Mouse (Mus musculus): ENCODE data around the gene Mreg. TPM values are rescaled to one million over a fixed set of nuclear protein-coding genes. Genes with fewer than 3 reads are reported as not detected.

The Mreg gene
- total and polyA plus RNA-seq, 3 experiments = 50.6 to 69.8 (median 52.4) TPM

- TF ChIP-seq IRF4 (IDR thresholded peaks at IDR 0.05; ENCODE audit: low read depth, low read length) (no peak), MAFK (IDR thresholded peaks at IDR 0.05; ENCODE audit: insufficient replicate concordance, low read length) (no peak), KAT2A (IDR thresholded peaks at IDR 0.05; ENCODE audit: insufficient replicate concordance, low read length) (no peak), ELF1 (IDR thresholded peaks at IDR 0.05; ENCODE audit: low read depth, low read length) (no peak), MEF2A (IDR thresholded peaks at IDR 0.05; ENCODE audit: borderline replicate concordance, low read depth, low read length) (no peak), ZKSCAN1 (IDR thresholded peaks at IDR 0.05; ENCODE audit: borderline replicate concordance, low read depth, low read length) (no peak), NELFE (IDR thresholded peaks at IDR 0.05; ENCODE audit: low read depth, low read length) (no peak), RAD21 (IDR thresholded peaks at IDR 0.05; ENCODE audit: low read depth, low read length) (no peak), SMC3 (IDR thresholded peaks at IDR 0.05; ENCODE audit: low read depth, low read length) (no peak), USF1 (IDR thresholded peaks at IDR 0.05; ENCODE audit: low read depth, low read length) (no peak), BHLHE40 (IDR thresholded peaks at IDR 0.05; ENCODE audit: low read depth, low read length) (no peak), CHD1 (IDR thresholded peaks at IDR 0.05; ENCODE audit: low read depth, low read length) (no peak), NRF1 (IDR thresholded peaks at IDR 0.05; ENCODE audit: low read depth, low read length) (no peak)
- Histone ChIP-seq H3K9me3 (replicated peaks; ENCODE audit: low read length) (peaks cover 9% of the 10 kb centered on the region), H3K27me3 (replicated peaks) (no peaks in the 10 kb centered on the region), H3K36me3 (replicated peaks in 1 of 2; ENCODE audit: control insufficient read depth in 1 of 2, insufficient read depth in 1 of 2, low read length in 1 of 2) (peaks cover 37 to 89% of the 10 kb centered on the region in 2 experiments), H3K4me3 (replicated peaks in 1 of 3; ENCODE audit: low read depth in 2 of 3, low read length in 2 of 3, poor library complexity in 1 of 3) (no peak overlapping the region), H3K79me2 (replicated peaks; ENCODE audit: control insufficient read depth, extremely low read depth, insufficient read depth, poor library complexity, severe bottlenecking) (peaks cover 46% of the 10 kb centered on the region), H3K27ac (ENCODE audit: insufficient read depth, low read depth) (peak overlapping the region; percentile 14; the same call in 1 of the 2 replicates), H3K4me2 (ENCODE audit: insufficient read depth, low read depth, poor library complexity, severe bottlenecking) (peak overlapping the region; percentile 25; the same call in 1 of the 2 replicates), H3K4me1 (ENCODE audit: control insufficient read depth in 1 of 2, insufficient read depth in 2 of 2) (peaks cover 34 to 97% of the 10 kb centered on the region in 2 experiments), H3K9ac (ENCODE audit: insufficient read depth, low read depth) (0 out of 2 replicates have a peak overlapping the region, but pooled peaks have one; percentile 30)
- DNase-seq (ENCODE audit: extremely low read depth) = no peak
- dilution Hi-C loops (cut with MboI; ENCODE audit: extremely low pct_ligation_motif_present, extremely low pct_unique_long_range_greater_than_20kb, low sequenced_read_pairs) = no loop called here
- in situ Hi-C loops (cut with MboI; ENCODE audit: low pct_ligation_motif_present, low pct_unique_long_range_greater_than_20kb, low sequenced_read_pairs) = no loop called here
Observed at GRCm38 (mm10) chr1:72198142-72198806, 13.8 kb downstream of the Mreg start.

- no peak for DNase-seq (ENCODE audit: extremely low read depth)
- H3K4me3 ChIP-seq (replicated peaks in 1 of 3; ENCODE audit: low read depth in 2 of 3, low read length in 2 of 3, poor library complexity in 1 of 3) = no peak overlapping the region
- no peak overlapping the region for H3K27ac ChIP-seq (ENCODE audit: insufficient read depth, low read depth)
- H3K36me3 ChIP-seq (replicated peaks in 1 of 2; ENCODE audit: control insufficient read depth in 1 of 2, insufficient read depth in 1 of 2, low read length in 1 of 2) = peaks cover 41 to 89% of the 10 kb centered on the region in 2 experiments
- TF ChIP-seq SIN3A (IDR thresholded peaks at IDR 0.05; ENCODE audit: low read length) (no peak), ZMIZ1 (IDR thresholded peaks at IDR 0.05; ENCODE audit: low read depth, low read length) (no peak), RCOR1 (conservative IDR thresholded peaks at IDR 0.05; ENCODE audit: low read depth, low read length) (no peak), JUND (conservative IDR thresholded peaks at IDR 0.05; ENCODE audit: low read depth, low read length) (no peak), POLR2AphosphoS2 (IDR thresholded peaks at IDR 0.05; ENCODE audit: low read depth, low read length) (no peak), MEF2A (IDR thresholded peaks at IDR 0.05; ENCODE audit: borderline replicate concordance, low read depth, low read length) (no peak), CHD1 (IDR thresholded peaks at IDR 0.05; ENCODE audit: low read depth, low read length) (no peak), ZC3H11A (IDR thresholded peaks at IDR 0.05; ENCODE audit: low read depth, low read length) (no peak), SMC3 (IDR thresholded peaks at IDR 0.05; ENCODE audit: low read depth, low read length) (no peak), GABPA (IDR thresholded peaks at IDR 0.05; ENCODE audit: insufficient replicate concordance, low read depth, low read length) (no peak), ELF1 (IDR thresholded peaks at IDR 0.05; ENCODE audit: low read depth, low read length) (no peak), NELFE (IDR thresholded peaks at IDR 0.05; ENCODE audit: low read depth, low read length) (no peak)
- H3K79me2 ChIP-seq (replicated peaks; ENCODE audit: control insufficient read depth, extremely low read depth, insufficient read depth, poor library complexity, severe bottlenecking) = peaks cover 43% of the 10 kb centered on the region
- peaks cover 27 to 84% of the 10 kb centered on the region in 2 experiments for H3K4me1 ChIP-seq (ENCODE audit: control insufficient read depth in 1 of 2, insufficient read depth in 2 of 2)
- in situ Hi-C loops (cut with MboI; ENCODE audit: low pct_ligation_motif_present, low pct_unique_long_range_greater_than_20kb, low sequenced_read_pairs) = no loop called here
- peaks cover 9% of the 10 kb centered on the region for H3K9me3 ChIP-seq (replicated peaks; ENCODE audit: low read length)
- H3K27me3 ChIP-seq (replicated peaks) = no peaks in the 10 kb centered on the region
- dilution Hi-C loops (cut with MboI; ENCODE audit: extremely low pct_ligation_motif_present, extremely low pct_unique_long_range_greater_than_20kb, low sequenced_read_pairs) = no loop called here
- H3K9ac ChIP-seq (ENCODE audit: insufficient read depth, low read depth) = no peak overlapping the region
- no peak overlapping the region for H3K4me2 ChIP-seq (ENCODE audit: insufficient read depth, low read depth, poor library complexity, severe bottlenecking)
Observed at GRCm38 (mm10) chr1:72196626-72197359, 15.3 kb downstream of the Mreg start.

Measured in CH12.LX (cell line).